Mouse (Mus musculus): ENCODE measurements around the gene Cda.

The Cda gene

GRCm38 (mm10) chr4:138368498-138369260 lies 887 bp upstream of the Cda start:
- DNase-seq (ENCODE audit: low spot score in 2 of 2), result no peak

- DNase-seq (ENCODE audit: low spot score in 2 of 2), result no peak
Measured at GRCm38 (mm10) chr4:138366561-138366960, 1.2 kb downstream of the Cda start.

GRCm38 (mm10) chr4:138363511-138363910 lies 4.3 kb downstream of the Cda start:
- no peak for DNase-seq (ENCODE audit: low spot score in 2 of 2)

GRCm38 (mm10) chr4:138362883-138363282 lies 4.9 kb downstream of the Cda start:
- no peak for DNase-seq (ENCODE audit: low spot score in 2 of 2)

GRCm38 (mm10) chr4:138361370-138361821 lies 6.4 kb downstream of the Cda start:
- no peak for DNase-seq (ENCODE audit: low spot score in 2 of 2)

- DNase-seq (ENCODE audit: low spot score in 2 of 2), result no peak
Measured at GRCm38 (mm10) chr4:138358176-138358575, 9.6 kb downstream of the Cda start.

- DNase-seq (ENCODE audit: low spot score in 2 of 2), result no peak
Measured at GRCm38 (mm10) chr4:138356551-138356950, 11.2 kb downstream of the Cda start.

- DNase-seq (ENCODE audit: low spot score in 2 of 2), result no peak
Measured at GRCm38 (mm10) chr4:138356141-138356540, 11.7 kb downstream of the Cda start.

GRCm38 (mm10) chr4:138355496-138355895 lies 12.3 kb downstream of the Cda start:
- no peak for DNase-seq (ENCODE audit: low spot score in 2 of 2)

- no peak for DNase-seq (ENCODE audit: low spot score in 2 of 2)
Measured at GRCm38 (mm10) chr4:138353438-138354171, 14.2 kb downstream of the Cda start.

- no peak for DNase-seq (ENCODE audit: low spot score in 2 of 2)
Measured at GRCm38 (mm10) chr4:138352692-138353091, 15.1 kb downstream of the Cda start.

GRCm38 (mm10) chr4:138351821-138352220 lies 16.0 kb downstream of the Cda start:
- no peak for DNase-seq (ENCODE audit: low spot score in 2 of 2)

GRCm38 (mm10) chr4:138348716-138349115 lies 19.1 kb downstream of the Cda start:
- no peak for DNase-seq (ENCODE audit: low spot score in 2 of 2)

- no peak for DNase-seq (ENCODE audit: low spot score in 2 of 2)
Measured at GRCm38 (mm10) chr4:138347280-138347679, 20.5 kb downstream of the Cda start.

GRCm38 (mm10) chr4:138344891-138345545 lies 22.8 kb downstream of the Cda start:
- DNase-seq (ENCODE audit: low spot score in 2 of 2), result no peak

- no peak for DNase-seq (ENCODE audit: low spot score in 2 of 2)
Measured at GRCm38 (mm10) chr4:138343341-138343837, 24.4 kb downstream of the Cda start.

GRCm38 (mm10) chr4:138342778-138343177 lies 25.0 kb downstream of the Cda start:
- DNase-seq (ENCODE audit: low spot score in 2 of 2), result no peak

- no peak for DNase-seq (ENCODE audit: low spot score in 2 of 2)
Measured at GRCm38 (mm10) chr4:138342048-138342447, 25.7 kb downstream of the Cda start.

GRCm38 (mm10) chr4:138341393-138341792 lies 26.4 kb downstream of the Cda start:
- no peak for DNase-seq (ENCODE audit: low spot score in 2 of 2)

- no peak for DNase-seq (ENCODE audit: low spot score in 2 of 2)
Measured at GRCm38 (mm10) chr4:138339963-138340362, 27.8 kb downstream of the Cda start.

GRCm38 (mm10) chr4:138337341-138337740 lies 30.5 kb downstream of the Cda start:
- DNase-seq (ENCODE audit: low spot score in 2 of 2), result no peak

- DNase-seq (ENCODE audit: low spot score in 2 of 2), result no peak
Measured at GRCm38 (mm10) chr4:138336876-138337275, 30.9 kb downstream of the Cda start.

Measured in spleen, postnatal 14 days (tissue).